ENCODE assay signal across 12 mouse cellular contexts in the genomic region with DNA sequence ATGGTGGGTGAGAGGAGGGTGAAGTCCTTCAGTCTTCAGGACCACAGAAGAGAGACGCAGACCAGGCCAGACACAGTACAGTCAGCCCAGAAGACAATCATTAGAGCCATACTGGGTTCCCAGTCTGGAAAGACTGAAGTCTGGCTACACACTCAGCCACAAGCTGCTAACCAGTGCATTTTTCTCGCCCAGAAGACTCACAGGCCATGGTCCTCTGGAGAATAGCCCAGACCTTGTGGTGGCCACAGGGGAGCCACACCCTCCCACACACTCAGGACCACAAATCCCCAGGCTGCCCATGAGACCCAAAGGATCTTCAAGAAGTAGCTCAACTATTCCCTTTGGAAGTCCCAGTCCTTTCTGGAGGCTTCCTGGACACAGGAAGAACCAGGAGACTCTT. TPM values are rescaled to one million over a fixed set of nuclear protein-coding genes. Genes with fewer than 3 reads are reported as not detected.
"Had no signal": no experiment of that assay in that cellular context is flagged by ENCODE, and none has a peak within 500 bp of the region (broad histone marks: within the 10 kb centered on the region; RNA-seq: fewer than 3 reads in every experiment).

No protein-coding gene starts in this region.

- H3K9ac ChIP-seq: limb, embryonic 12.5 days; liver, embryonic 15.5 days; midbrain, embryonic 13.5 days; neural tube, embryonic 15.5 days had no signal

- H3K4me3 ChIP-seq: left cerebral cortex, adult 2 months; limb, embryonic 12.5 days; liver, embryonic 15.5 days; midbrain, embryonic 13.5 days; neural tube, embryonic 15.5 days had no signal

- H3K4me1 ChIP-seq: liver, embryonic 15.5 days had no signal

- H3K4me2 ChIP-seq: liver, embryonic 11.5 days; liver, embryonic 15.5 days; midbrain, embryonic 13.5 days; neural tube, embryonic 15.5 days had no signal

- H3K36me3 ChIP-seq: limb, embryonic 12.5 days; liver, embryonic 15.5 days; midbrain, embryonic 13.5 days; neural tube, embryonic 15.5 days had no signal

- H3K27ac ChIP-seq: left cerebral cortex, adult 2 months; limb, embryonic 12.5 days; liver, embryonic 15.5 days; midbrain, embryonic 13.5 days; neural tube, embryonic 15.5 days had no signal

- H3K27me3 ChIP-seq: liver, embryonic 15.5 days; midbrain, embryonic 13.5 days; neural tube, embryonic 15.5 days had no signal

- H3K9me3 ChIP-seq: limb, embryonic 12.5 days; liver, embryonic 15.5 days; midbrain, embryonic 13.5 days; neural tube, embryonic 15.5 days had no signal

- DNase-seq: kidney, adult 2 months; kidney, postnatal 25 days; thymus, adult 18-20 months; thymus, postnatal 14 days had no signal

- ATAC-seq: lung, postnatal 0 days; midbrain, embryonic 13.5 days had no signal

RNA-seq across cellular contexts. Expression of a gene that starts 2.3 kb away (rescaled TPM):
- total RNA-seq: megakaryocyte progenitor cell, adult 5-6 weeks had no signal
